Mouse (Mus musculus): ENCODE results near the gene Timm22. TPM values are rescaled to one million over a fixed set of nuclear protein-coding genes. Genes with fewer than 3 reads are reported as not detected.

The Timm22 gene
- polyA plus RNA-seq, 1 experiment from 2014 or later = 111 TPM

DNA sequence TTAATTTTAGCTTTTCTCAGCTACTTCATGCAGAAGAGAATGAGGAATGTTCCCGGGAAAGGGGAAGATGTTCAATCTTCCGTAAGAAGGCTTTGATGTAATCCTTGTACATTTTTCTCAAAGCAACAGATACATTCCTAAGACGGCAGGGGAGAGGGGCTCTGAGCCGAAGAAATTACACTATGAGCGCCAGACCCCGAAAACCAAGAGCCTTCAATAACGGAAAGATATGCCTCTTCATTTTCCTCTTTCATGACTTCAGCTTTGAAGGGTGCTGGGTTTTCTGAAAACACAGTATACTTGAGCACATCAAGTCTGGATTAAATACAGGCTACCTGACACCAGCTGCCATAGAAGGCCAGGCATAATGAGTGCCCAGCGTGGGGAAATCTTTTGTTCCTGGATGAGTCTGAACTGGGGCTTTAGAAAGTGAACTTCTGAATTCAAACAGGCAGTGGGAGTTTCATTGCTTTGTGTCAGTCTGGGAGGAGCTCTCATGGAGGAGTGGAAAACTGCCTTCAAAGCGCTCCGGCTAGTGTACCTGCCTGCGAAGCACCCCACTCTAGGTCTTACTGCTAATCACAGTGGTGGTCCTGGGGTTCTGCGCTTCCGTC is 23.9 kb upstream of the Timm22 start:
- 0 out of 2 replicates have a peak overlapping the region, but pooled peaks have one; percentile 49 for H3K27ac ChIP-seq (replicated peaks; ENCODE audit: low read depth, low read length)
- H3K4me3 ChIP-seq (replicated peaks; ENCODE audit: low read depth, low read length) = no peak overlapping the region
- H3K27me3 ChIP-seq (ENCODE audit: control insufficient read depth, insufficient read depth, low read length) = no peaks in the 10 kb centered on the region
- no peaks in the 10 kb centered on the region for H3K9me3 ChIP-seq (ENCODE audit: control insufficient read depth, low read length)
- WGBS = 14% methylated on average over 13 of the region's 13 CpGs
- peak; percentile 38 for DNase-seq
- H3K4me2 ChIP-seq (ENCODE audit: low read length) = no peak overlapping the region
- H3K36me3 ChIP-seq (ENCODE audit: control insufficient read depth, insufficient read depth, low read length) = no peaks in the 10 kb centered on the region
- no peak for ATAC-seq (ENCODE audit: low FRiP score, low TSS enrichment)
- no peak overlapping the region for H3K9ac ChIP-seq (replicated peaks; ENCODE audit: low read length)
- H3K4me1 ChIP-seq (ENCODE audit: control insufficient read depth, insufficient read depth, low read length) = peaks cover 6% of the 10 kb centered on the region

DNA sequence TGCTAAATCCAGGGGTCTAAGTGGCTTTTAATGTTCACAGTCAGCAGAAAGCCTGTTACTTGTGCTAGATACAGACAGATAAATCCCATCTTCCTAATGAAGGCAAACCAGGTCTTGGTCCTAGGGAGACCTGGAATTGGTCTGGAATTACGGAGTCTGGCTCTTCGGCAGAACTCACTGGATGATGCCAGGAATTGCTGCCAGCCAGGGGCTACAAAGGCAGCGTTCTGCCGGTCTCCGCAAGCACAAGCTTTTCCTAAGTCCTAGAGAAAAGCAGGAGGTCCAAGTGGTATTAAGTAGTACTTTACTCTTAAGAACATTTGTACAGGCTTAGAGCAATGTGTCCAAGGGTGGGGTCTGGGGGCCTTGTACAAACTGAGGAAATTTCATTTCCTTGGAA is 22.4 kb upstream of the Timm22 start:
- Histone ChIP-seq H3K27ac (replicated peaks; ENCODE audit: low read depth, low read length) (no peak overlapping the region), H3K36me3 (ENCODE audit: control insufficient read depth, insufficient read depth, low read length) (no peaks in the 10 kb centered on the region), H3K9me3 (ENCODE audit: control insufficient read depth, low read length) (no peaks in the 10 kb centered on the region), H3K4me1 (ENCODE audit: control insufficient read depth, insufficient read depth, low read length) (peaks cover 6% of the 10 kb centered on the region), H3K4me2 (ENCODE audit: low read length) (no peak overlapping the region), H3K27me3 (ENCODE audit: control insufficient read depth, insufficient read depth, low read length) (no peaks in the 10 kb centered on the region), H3K9ac (replicated peaks; ENCODE audit: low read length) (no peak overlapping the region), H3K4me3 (replicated peaks; ENCODE audit: low read depth, low read length) (no peak overlapping the region)
- no peak for DNase-seq
- WGBS = 61% methylated on average over 5 of the region's 5 CpGs
- no peak for ATAC-seq (ENCODE audit: low FRiP score, low TSS enrichment)

DNA sequence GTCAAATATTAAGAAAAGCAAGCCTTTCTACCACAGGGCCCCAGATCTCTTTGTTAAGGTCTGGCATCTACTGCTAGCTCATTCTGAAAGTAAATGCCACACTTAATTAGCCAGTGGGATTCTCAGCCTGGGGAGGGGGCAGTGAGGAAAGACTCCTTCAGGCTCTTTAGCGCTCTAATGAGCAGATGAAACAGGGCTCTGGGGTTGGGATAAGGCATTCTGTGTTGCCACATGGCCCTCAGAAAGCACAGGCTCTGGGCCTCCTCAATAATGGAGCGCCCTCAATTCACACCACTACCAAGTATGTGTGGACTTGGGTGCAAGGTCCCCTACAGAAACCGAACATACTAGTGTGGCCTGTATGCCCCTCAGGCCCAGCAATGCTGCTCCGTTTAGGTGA is 21.7 kb upstream of the Timm22 start:
- Histone ChIP-seq H3K27me3 (ENCODE audit: control insufficient read depth, insufficient read depth, low read length) (no peaks in the 10 kb centered on the region), H3K27ac (replicated peaks; ENCODE audit: low read depth, low read length) (peak overlapping the region; percentile 60; the same call in 1 of the 2 replicates), H3K9me3 (ENCODE audit: control insufficient read depth, low read length) (no peaks in the 10 kb centered on the region), H3K36me3 (ENCODE audit: control insufficient read depth, insufficient read depth, low read length) (no peaks in the 10 kb centered on the region), H3K4me2 (ENCODE audit: low read length) (no peak overlapping the region), H3K4me3 (replicated peaks; ENCODE audit: low read depth, low read length) (no peak overlapping the region), H3K4me1 (ENCODE audit: control insufficient read depth, insufficient read depth, low read length) (peaks cover 6% of the 10 kb centered on the region), H3K9ac (replicated peaks; ENCODE audit: low read length) (no peak overlapping the region; the same call in 1 of the 2 replicates)
- no peak for ATAC-seq (ENCODE audit: low FRiP score, low TSS enrichment)
- WGBS = 45% methylated on average over 4 of the region's 4 CpGs
- no peak for DNase-seq

DNA sequence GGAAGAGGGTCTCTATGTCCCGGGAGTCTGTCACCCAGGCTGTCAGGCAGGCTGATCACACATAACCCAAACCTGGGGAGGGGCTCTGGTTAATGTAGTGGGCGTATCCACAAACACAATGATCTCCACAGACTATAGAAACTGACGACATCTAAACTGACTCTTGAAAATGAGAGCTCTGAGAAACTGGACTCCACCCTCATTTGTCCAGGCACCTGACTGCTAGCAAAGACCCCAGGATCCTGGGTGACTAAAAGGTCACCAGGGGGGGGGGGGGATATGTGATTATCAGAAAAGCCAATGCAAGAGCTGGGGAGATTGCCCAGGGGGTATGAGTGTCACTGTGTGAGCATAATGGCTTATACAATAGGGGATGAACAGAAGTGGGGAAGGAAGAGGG is 21.0 kb upstream of the Timm22 start:
- H3K4me3 ChIP-seq (replicated peaks; ENCODE audit: low read depth, low read length) = no peak overlapping the region
- H3K4me2 ChIP-seq (ENCODE audit: low read length) = no peak overlapping the region
- ATAC-seq (ENCODE audit: low FRiP score, low TSS enrichment) = no peak
- no peak overlapping the region for H3K9ac ChIP-seq (replicated peaks; ENCODE audit: low read length)
- no peak for DNase-seq
- no peak overlapping the region for H3K27ac ChIP-seq (replicated peaks; ENCODE audit: low read depth, low read length)
- no peaks in the 10 kb centered on the region for H3K9me3 ChIP-seq (ENCODE audit: control insufficient read depth, low read length)
- H3K36me3 ChIP-seq (ENCODE audit: control insufficient read depth, insufficient read depth, low read length) = no peaks in the 10 kb centered on the region
- no peaks in the 10 kb centered on the region for H3K27me3 ChIP-seq (ENCODE audit: control insufficient read depth, insufficient read depth, low read length)
- 35% methylated on average over 3 of the region's 3 CpGs for WGBS
- H3K4me1 ChIP-seq (ENCODE audit: control insufficient read depth, insufficient read depth, low read length) = peaks cover 6% of the 10 kb centered on the region

DNA sequence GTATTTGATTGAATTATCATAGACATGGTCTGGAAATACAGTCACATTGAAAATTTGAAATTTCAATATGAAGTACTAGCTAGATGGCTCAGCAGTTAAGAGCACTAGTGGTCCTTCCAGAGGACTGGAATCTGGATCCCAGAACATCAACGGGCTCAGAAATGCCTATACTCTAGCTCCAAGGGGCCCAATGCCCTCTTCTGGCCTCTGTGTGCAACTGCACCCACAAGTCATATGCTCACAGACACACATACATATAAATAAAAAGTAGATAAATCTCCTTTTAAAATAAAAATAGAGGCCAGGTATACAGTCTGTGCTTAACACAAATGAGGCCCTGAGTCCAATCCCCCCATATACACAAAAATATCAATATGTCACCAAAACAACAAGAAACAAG is 19.7 kb upstream of the Timm22 start:
- Histone ChIP-seq H3K4me1 (ENCODE audit: control insufficient read depth, insufficient read depth, low read length) (peaks cover 6% of the 10 kb centered on the region), H3K36me3 (ENCODE audit: control insufficient read depth, insufficient read depth, low read length) (no peaks in the 10 kb centered on the region), H3K9ac (replicated peaks; ENCODE audit: low read length) (no peak overlapping the region)

DNA sequence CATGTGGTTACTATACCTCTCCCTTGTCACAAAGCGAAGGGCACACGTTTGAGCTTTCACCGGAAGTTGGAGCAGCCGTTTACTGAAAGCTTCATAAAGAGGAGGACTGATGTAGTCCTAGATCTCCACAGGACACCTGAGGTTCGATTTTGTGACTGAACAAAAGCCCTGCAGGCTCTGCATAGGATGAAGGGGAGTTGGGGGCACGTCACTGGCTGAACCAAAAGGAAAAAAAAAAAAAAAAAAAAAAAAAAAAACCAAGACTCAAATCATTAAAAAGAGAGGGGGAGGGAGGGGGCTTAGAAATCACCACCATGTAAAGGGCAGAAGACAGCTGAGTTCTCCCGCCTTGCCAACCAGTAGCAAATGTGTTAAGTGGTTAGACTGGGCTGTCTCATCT is 18.0 kb upstream of the Timm22 start:
- Histone ChIP-seq H3K27ac (replicated peaks; ENCODE audit: low read depth, low read length) (no peak overlapping the region), H3K4me3 (replicated peaks; ENCODE audit: low read depth, low read length) (no peak overlapping the region), H3K9ac (replicated peaks; ENCODE audit: low read length) (no peak overlapping the region), H3K4me2 (ENCODE audit: low read length) (peak overlapping the region; percentile 11), H3K4me1 (ENCODE audit: control insufficient read depth, insufficient read depth, low read length) (peaks cover 6% of the 10 kb centered on the region), H3K36me3 (ENCODE audit: control insufficient read depth, insufficient read depth, low read length) (no peaks in the 10 kb centered on the region), H3K9me3 (ENCODE audit: control insufficient read depth, low read length) (no peaks in the 10 kb centered on the region), H3K27me3 (ENCODE audit: control insufficient read depth, insufficient read depth, low read length) (no peaks in the 10 kb centered on the region)
- DNase-seq (peak; percentile 29), ATAC-seq (ENCODE audit: low FRiP score, low TSS enrichment) (no peak)
- 14% methylated on average over 7 of the region's 7 CpGs for WGBS

More for the DNA sequence above, 19.7 kb upstream of the Timm22 start:
- no peak for DNase-seq
- H3K9me3 ChIP-seq (ENCODE audit: control insufficient read depth, low read length) = no peaks in the 10 kb centered on the region
- no peaks in the 10 kb centered on the region for H3K27me3 ChIP-seq (ENCODE audit: control insufficient read depth, insufficient read depth, low read length)
- no peak overlapping the region for H3K4me2 ChIP-seq (ENCODE audit: low read length)
- no peak overlapping the region for H3K4me3 ChIP-seq (replicated peaks; ENCODE audit: low read depth, low read length)
- 87% methylated on average over 1 of the region's 1 CpGs for WGBS
- H3K27ac ChIP-seq (replicated peaks; ENCODE audit: low read depth, low read length) = no peak overlapping the region
- ATAC-seq (ENCODE audit: low FRiP score, low TSS enrichment) = no peak

DNA sequence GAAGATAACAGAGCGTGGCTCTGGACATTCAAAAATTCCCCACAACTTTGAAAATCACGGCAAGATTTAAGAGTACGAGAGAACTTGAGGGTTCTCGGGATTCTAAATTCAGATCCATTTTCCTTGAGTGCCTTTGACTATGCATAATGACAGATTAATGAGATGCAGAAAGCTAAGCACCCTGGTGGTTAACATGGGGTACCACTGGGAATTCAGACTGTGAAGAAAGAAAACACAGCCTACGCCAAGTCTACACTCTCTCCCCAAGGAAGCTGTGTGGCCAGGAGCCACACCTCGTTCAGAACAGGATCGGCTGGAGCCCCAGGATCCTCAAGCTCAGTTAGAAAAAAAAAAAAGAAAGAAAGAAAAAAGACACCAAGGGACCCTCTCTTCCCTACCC is 14.2 kb upstream of the Timm22 start:
- no peak for ATAC-seq (ENCODE audit: low FRiP score, low TSS enrichment)
- WGBS = 80% methylated on average over 7 of the region's 7 CpGs

DNA sequence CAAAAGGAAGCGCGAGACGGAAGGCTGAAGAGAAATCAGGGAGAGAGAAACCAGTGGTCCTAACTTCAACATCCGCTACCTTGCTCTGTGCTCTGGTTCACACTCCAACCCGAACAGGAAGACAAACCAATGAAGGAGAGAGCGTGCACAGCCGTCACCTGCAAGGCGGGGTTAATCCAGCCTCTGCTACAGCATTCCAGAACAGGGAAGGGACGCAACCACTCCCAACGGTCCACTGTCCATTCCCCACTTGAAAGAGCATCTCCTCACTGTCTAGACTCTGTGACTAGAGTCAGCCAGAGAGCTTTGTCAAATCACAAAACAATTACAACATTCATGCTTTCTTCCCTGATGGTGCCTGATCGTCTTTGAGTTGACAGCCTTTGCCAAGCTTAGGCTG is 13.8 kb upstream of the Timm22 start:
- H3K9me3 ChIP-seq (ENCODE audit: control insufficient read depth, low read length) = no peaks in the 10 kb centered on the region
- H3K4me2 ChIP-seq (ENCODE audit: low read length) = no peak overlapping the region
- no peaks in the 10 kb centered on the region for H3K4me1 ChIP-seq (ENCODE audit: control insufficient read depth, insufficient read depth, low read length)
- no peaks in the 10 kb centered on the region for H3K27me3 ChIP-seq (ENCODE audit: control insufficient read depth, insufficient read depth, low read length)
- DNase-seq (no peak), ATAC-seq (ENCODE audit: low FRiP score, low TSS enrichment) (no peak)
- H3K4me3 ChIP-seq (replicated peaks; ENCODE audit: low read depth, low read length) = no peak overlapping the region
- H3K36me3 ChIP-seq (ENCODE audit: control insufficient read depth, insufficient read depth, low read length) = no peaks in the 10 kb centered on the region
- no peak overlapping the region for H3K9ac ChIP-seq (replicated peaks; ENCODE audit: low read length)
- 90% methylated on average over 11 of the region's 11 CpGs for WGBS
- H3K27ac ChIP-seq (replicated peaks; ENCODE audit: low read depth, low read length) = no peak overlapping the region

More for the DNA sequence above, 14.2 kb upstream of the Timm22 start:
- H3K36me3 ChIP-seq (ENCODE audit: control insufficient read depth, insufficient read depth, low read length) = no peaks in the 10 kb centered on the region
- H3K4me2 ChIP-seq (ENCODE audit: low read length) = no peak overlapping the region
- no peaks in the 10 kb centered on the region for H3K4me1 ChIP-seq (ENCODE audit: control insufficient read depth, insufficient read depth, low read length)
- H3K4me3 ChIP-seq (replicated peaks; ENCODE audit: low read depth, low read length) = no peak overlapping the region
- H3K27ac ChIP-seq (replicated peaks; ENCODE audit: low read depth, low read length) = no peak overlapping the region
- no peak for DNase-seq
- H3K27me3 ChIP-seq (ENCODE audit: control insufficient read depth, insufficient read depth, low read length) = no peaks in the 10 kb centered on the region
- H3K9ac ChIP-seq (replicated peaks; ENCODE audit: low read length) = no peak overlapping the region
- no peaks in the 10 kb centered on the region for H3K9me3 ChIP-seq (ENCODE audit: control insufficient read depth, low read length)

DNA sequence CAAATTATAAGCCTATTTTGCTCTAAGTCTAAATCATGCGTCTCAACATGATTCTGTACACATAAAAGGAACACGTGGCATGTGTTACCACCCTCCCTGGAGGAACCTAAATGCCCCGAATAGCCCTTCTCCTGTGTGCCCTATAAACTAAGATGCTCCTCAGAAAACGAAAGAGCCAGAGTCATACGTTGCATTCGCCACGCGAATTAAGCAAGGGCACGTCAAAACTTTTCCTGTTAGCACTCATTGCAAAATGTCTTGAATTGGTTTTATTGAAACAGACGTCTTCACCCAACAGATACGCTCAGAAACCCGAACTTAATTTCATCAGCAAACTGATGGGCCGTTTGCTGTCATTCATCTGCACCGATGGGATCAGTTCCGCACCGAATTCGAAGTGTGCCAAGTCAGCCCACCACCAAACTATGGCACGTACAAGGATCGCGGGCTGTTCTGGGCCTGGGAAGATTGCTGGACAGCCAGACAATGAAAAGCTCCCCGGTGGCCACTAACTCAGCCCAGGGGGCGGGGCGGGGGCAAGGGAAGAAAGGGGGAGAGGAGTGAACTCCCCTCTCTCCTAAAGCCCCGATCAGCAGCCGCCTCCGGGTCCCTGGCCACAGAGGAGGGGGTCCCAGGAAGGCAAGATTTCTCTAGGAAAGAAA is 9.0 kb upstream of the Timm22 start:
- peak overlapping the region; percentile 98 for H3K4me2 ChIP-seq (ENCODE audit: low read length)
- peak overlapping the region; percentile 87 for H3K27ac ChIP-seq (replicated peaks; ENCODE audit: low read depth, low read length)
- under 1% methylated on average over 26 of the region's 26 CpGs for WGBS
- no peaks in the 10 kb centered on the region for H3K9me3 ChIP-seq (ENCODE audit: control insufficient read depth, low read length)
- peak; percentile 32; the same call in 1 of the 2 replicates for ATAC-seq (ENCODE audit: low FRiP score, low TSS enrichment)
- H3K36me3 ChIP-seq (ENCODE audit: control insufficient read depth, insufficient read depth, low read length) = no peaks in the 10 kb centered on the region
- peak overlapping the region; percentile 81 for H3K4me3 ChIP-seq (replicated peaks; ENCODE audit: low read depth, low read length)
- DNase-seq = peak; percentile 69
- H3K9ac ChIP-seq (replicated peaks; ENCODE audit: low read length) = peak overlapping the region; percentile 74
- H3K27me3 ChIP-seq (ENCODE audit: control insufficient read depth, insufficient read depth, low read length) = no peaks in the 10 kb centered on the region
- H3K4me1 ChIP-seq (ENCODE audit: control insufficient read depth, insufficient read depth, low read length) = peaks cover 5% of the 10 kb centered on the region; the same call in 1 of the 2 replicates
